In the genomic region with DNA sequence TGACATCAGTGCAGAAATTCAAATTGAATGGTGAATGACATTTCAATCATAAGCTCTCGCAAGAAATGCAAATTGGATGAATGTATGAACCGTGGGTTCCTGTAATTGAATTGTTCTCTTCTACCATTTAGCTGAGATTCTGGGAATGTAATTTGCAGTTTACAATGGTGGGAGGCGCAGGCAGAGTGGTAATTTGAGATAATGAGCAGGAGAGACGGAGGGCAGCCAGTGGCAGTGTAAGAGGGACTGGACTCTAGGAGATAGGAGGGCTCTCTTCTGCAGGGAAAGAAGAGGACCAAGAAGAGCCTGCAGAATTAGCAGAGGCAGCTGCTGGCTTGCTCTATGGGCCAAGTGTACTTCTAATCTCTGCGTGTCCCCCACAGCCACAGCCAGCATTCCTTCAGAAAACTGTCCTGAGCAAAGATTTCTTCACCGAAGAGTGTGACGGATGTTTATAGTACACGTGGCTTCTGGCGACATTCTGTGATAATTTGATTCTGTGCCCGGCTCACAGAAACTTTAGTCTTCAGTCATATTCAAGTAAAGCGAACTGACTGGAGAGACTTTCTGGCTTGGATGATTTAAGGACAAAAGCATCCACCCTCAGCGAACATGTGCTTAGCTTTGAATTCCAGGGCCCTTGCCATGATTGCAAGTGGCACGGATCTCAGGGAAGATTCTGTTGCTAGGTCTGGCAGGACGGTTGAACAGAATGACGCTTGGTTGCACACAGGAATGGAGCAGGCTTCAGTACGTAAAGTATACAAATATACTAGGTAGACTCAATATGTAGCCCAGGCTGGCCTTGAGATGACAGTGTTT, we compare ENCODE assay signal across 15 mouse cellular contexts.
DNase-seq lines count a peak whose midpoint lies in the region; ATAC-seq and TF ChIP-seq lines count a peak whose summit lies in the region.
"Had no signal": no experiment of that assay in that cellular context is flagged by ENCODE, and none has a peak within 500 bp of the region (broad histone marks: within the 10 kb centered on the region; RNA-seq: fewer than 3 reads in every experiment).

No protein-coding gene starts in this region.

- no peaks in the 10 kb centered on the region for H3K9me3 ChIP-seq in lung, embryonic 14.5 days (ENCODE audit: low read depth, low read length)
- H3K9me3 ChIP-seq in heart, embryonic 12.5 days (replicated peaks): peaks cover 4% of the 10 kb centered on the region; the same call in 1 of the 2 replicates
- no peaks in the 10 kb centered on the region for H3K9me3 ChIP-seq in neural tube, embryonic 15.5 days (replicated peaks)

- no peak overlapping the region for H3K4me2 ChIP-seq in lung, embryonic 14.5 days
- peak overlapping the region; percentile 12; the same call in 1 of the 2 replicates for H3K4me2 ChIP-seq in heart, embryonic 12.5 days
- no peak overlapping the region for H3K4me2 ChIP-seq in neural tube, embryonic 15.5 days

- peak; percentile 75; the same call in 1 of the 2 replicates for ATAC-seq in lung, embryonic 14.5 days (ENCODE audit: insufficient read depth)
- no peak for ATAC-seq in heart, embryonic 12.5 days (ENCODE audit: insufficient number of reproducible peaks, low FRiP score)
- no peak for ATAC-seq in neural tube, embryonic 15.5 days (ENCODE audit: low FRiP score)

- 44% methylated on average over 16 of the region's 16 CpGs for WGBS in lung, embryonic 14.5 days
- WGBS in heart, embryonic 12.5 days: 57% methylated on average over 16 of the region's 16 CpGs
- WGBS in neural tube, embryonic 15.5 days: 68% methylated on average over 16 of the region's 16 CpGs

- H3K27ac ChIP-seq in lung, embryonic 14.5 days (ENCODE audit: low read depth): no peak overlapping the region
- no peak overlapping the region for H3K27ac ChIP-seq in heart, embryonic 12.5 days (ENCODE audit: poor library complexity, severe bottlenecking)
- H3K27ac ChIP-seq in neural tube, embryonic 15.5 days (replicated peaks): 0 out of 2 replicates have a peak overlapping the region, but pooled peaks have one; percentile 28
- H3K27ac ChIP-seq: left cerebral cortex, adult 2 months; liver, embryonic 14.5 days had no signal

- no peaks in the 10 kb centered on the region for H3K27me3 ChIP-seq in lung, embryonic 14.5 days (ENCODE audit: insufficient read depth, low read length)
- no peaks in the 10 kb centered on the region for H3K27me3 ChIP-seq in heart, embryonic 12.5 days (replicated peaks)
- no peaks in the 10 kb centered on the region for H3K27me3 ChIP-seq in neural tube, embryonic 15.5 days (replicated peaks)

- DNase-seq in gastrocnemius, postnatal 25 days: peak; percentile 7
- DNase-seq in gastrocnemius, adult 18-20 months (ENCODE audit: low spot score): no peak
- peak; percentile 69 for DNase-seq in lung, embryonic 14.5 days
- no peak for DNase-seq in lung, adult 18-20 months
- no peak for DNase-seq in left cerebral cortex, adult 8-10 months (ENCODE audit: low spot score in 2 of 2)
- DNase-seq in embryo, embryonic 11 days: no peak
- DNase-seq: adrenal gland, postnatal 25 days; cerebellum, adult 11 months; kidney, adult 2 months; midbrain, embryonic 14.5 days; spleen, adult 18-20 months had no signal

- no peaks in the 10 kb centered on the region for H3K4me1 ChIP-seq in lung, embryonic 14.5 days (ENCODE audit: insufficient read depth)
- H3K4me1 ChIP-seq in heart, embryonic 12.5 days (replicated peaks): 0 out of 2 replicates have a peak, but pooled peaks cover 4% of the 10 kb centered on the region
- peaks cover 3% of the 10 kb centered on the region; the same call in 1 of the 2 replicates for H3K4me1 ChIP-seq in neural tube, embryonic 15.5 days

- H3K4me3 ChIP-seq in lung, embryonic 14.5 days (ENCODE audit: low read depth, low read length): no peak overlapping the region
- no peak overlapping the region for H3K4me3 ChIP-seq in heart, embryonic 12.5 days
- H3K4me3 ChIP-seq in neural tube, embryonic 15.5 days (replicated peaks): no peak overlapping the region
- H3K4me3 ChIP-seq: left cerebral cortex, adult 2 months had no signal

- H3K36me3 ChIP-seq in lung, embryonic 14.5 days (ENCODE audit: insufficient read depth): no peaks in the 10 kb centered on the region
- no peaks in the 10 kb centered on the region for H3K36me3 ChIP-seq in heart, embryonic 12.5 days
- H3K36me3 ChIP-seq in neural tube, embryonic 15.5 days: no peaks in the 10 kb centered on the region

- TF ChIP-seq CTCF in lung, embryonic 14.5 days (IDR thresholded peaks at IDR 0.05; ENCODE audit: low read depth): no peak

- H3K9ac ChIP-seq in lung, embryonic 14.5 days: no peak overlapping the region
- H3K9ac ChIP-seq in heart, embryonic 12.5 days: no peak overlapping the region
- H3K9ac ChIP-seq in neural tube, embryonic 15.5 days (replicated peaks): no peak overlapping the region
- H3K9ac ChIP-seq: liver, embryonic 14.5 days had no signal

Comparison
In these comparisons a context has a peak if more than half of its experiments do, and no peak if none do; other contexts are left out.
1. DNase-seq: peak in gastrocnemius, postnatal 25 days (single experiment) and lung, embryonic 14.5 days (single experiment); none in gastrocnemius, adult 18-20 months (single experiment), lung, adult 18-20 months (0 of 2), left cerebral cortex, adult 8-10 months (0 of 2) and embryo, embryonic 11 days (single experiment).